Mouse (Mus musculus): ENCODE results near the gene Kitl.

The Kitl gene

DNA sequence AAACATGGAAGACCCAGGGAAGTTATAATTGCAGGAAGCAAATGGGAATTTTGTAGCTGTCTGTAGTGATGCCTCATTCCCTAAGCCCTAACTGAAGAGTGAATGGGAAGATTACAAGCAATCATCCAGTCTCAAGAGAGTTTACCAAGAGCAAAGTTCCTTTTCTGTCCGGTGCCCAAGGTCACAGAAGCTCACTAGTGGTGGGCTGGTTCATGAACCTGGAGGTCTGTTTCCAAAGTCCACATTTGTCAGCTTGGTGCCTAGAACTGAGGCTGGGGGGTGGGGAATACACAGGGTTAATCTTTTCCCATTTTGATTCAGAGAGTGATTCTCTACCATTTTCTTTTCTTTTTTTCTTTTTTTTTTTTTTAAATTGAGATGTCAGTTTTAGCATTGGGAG, 11.3 kb downstream of the Kitl start:
- DNase-seq (ENCODE audit: low read depth, low spot score) = no peak

DNA sequence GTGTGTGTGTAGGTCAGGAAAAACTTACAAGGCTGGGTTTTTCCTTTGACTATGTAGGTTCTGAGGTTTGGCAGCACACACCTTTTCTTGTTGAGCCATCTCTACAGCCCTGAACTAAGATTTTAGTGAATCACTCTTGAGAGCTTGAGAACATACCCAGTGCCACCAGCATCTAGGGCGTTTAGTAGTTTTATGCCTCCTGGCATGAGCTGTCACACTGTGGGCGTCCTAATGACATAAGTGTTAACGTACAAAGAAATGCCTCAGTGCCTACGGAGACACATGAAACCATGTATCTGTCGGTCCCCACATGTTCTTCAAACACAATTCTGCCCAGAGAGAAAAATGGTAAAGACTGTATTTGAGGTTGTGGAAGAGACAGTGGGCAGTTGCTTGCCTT, 15.0 kb downstream of the Kitl start:
- no peak for DNase-seq (ENCODE audit: low read depth, low spot score)

GRCm38 (mm10) chr10:100030980-100031516, 15.6 kb downstream of the Kitl start:
- DNase-seq (ENCODE audit: low read depth, low spot score) = no peak

GRCm38 (mm10) chr10:100031631-100032030, 16.2 kb downstream of the Kitl start:
- no peak for DNase-seq (ENCODE audit: low read depth, low spot score)

DNA sequence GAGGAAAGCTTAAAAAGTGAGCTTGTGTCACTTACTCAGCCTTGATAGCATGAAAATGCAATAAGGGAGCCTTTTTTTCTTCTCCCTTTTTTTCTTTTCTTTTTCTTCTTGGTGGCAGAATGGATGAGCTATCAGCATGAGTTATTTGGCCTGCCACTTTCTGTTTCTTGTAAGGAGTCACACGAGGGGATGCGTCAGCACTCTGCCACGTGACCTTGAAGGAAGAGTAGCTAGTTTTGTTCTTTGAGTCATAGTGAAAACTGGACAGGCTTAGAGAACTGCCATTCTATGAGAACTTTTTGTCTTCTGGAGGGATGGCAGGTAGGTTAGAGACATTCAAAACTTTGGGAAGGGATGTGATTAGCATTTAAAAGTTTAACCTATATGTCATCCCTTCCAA, 17.1 kb downstream of the Kitl start:
- no peak for DNase-seq (ENCODE audit: low read depth, low spot score)

DNA sequence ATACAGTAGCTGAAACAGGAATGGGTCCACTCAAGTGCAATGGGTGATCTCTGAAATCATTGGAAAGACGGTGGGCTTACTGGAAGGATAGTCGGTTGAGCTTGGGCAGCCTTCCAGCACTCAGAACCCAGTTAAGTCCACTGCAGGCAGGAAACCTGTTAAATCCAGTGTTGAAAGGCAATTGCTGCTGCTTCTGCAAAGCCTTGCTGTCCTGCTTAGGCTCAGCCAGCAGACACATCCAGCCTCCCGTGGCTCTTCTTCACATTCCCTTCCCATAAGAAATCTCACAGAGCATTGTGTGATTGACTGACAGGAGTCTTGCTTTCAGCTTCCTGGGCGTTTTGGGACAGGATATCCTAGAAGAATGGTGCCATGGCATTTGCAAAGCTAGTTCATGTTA, 20.6 kb downstream of the Kitl start:
- DNase-seq (ENCODE audit: low read depth, low spot score) = no peak

DNA sequence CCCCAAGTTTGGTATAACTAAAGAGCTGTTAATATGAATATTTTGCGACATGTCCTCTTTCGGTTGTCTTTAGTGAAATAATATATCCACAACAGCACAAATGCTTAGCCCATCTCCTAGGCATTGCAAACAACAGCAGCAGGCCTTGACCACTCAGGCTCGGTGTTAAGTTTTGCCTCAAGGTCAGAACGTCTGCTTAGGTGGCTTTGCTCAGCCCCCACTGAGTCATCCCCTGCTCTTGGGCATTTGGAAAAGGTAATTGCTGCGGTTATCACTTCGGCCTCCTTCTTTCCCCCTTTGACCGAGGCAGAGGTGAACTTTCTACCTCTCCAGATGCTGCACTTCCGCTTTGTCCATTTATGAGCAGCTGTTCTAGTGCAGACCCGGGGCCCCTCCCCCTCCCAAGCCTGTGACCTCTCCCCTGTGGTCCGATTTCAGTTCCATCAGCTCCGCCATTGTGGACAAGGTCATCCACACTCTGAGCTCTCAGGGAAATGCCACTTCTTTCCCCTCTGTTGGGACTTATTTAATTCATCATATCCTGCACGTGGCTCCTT, 23.0 kb downstream of the Kitl start:
- no peak for DNase-seq (ENCODE audit: low read depth, low spot score)

GRCm38 (mm10) chr10:100038994-100039393, 23.6 kb downstream of the Kitl start:
- no peak for DNase-seq (ENCODE audit: low read depth, low spot score)

- DNase-seq (ENCODE audit: low read depth, low spot score) = no peak
These were observed 28.3 kb downstream of the Kitl start for GRCm38 (mm10) chr10:100043748-100044147.

GRCm38 (mm10) chr10:100044153-100044552, 28.7 kb downstream of the Kitl start:
- no peak for DNase-seq (ENCODE audit: low read depth, low spot score)

DNA sequence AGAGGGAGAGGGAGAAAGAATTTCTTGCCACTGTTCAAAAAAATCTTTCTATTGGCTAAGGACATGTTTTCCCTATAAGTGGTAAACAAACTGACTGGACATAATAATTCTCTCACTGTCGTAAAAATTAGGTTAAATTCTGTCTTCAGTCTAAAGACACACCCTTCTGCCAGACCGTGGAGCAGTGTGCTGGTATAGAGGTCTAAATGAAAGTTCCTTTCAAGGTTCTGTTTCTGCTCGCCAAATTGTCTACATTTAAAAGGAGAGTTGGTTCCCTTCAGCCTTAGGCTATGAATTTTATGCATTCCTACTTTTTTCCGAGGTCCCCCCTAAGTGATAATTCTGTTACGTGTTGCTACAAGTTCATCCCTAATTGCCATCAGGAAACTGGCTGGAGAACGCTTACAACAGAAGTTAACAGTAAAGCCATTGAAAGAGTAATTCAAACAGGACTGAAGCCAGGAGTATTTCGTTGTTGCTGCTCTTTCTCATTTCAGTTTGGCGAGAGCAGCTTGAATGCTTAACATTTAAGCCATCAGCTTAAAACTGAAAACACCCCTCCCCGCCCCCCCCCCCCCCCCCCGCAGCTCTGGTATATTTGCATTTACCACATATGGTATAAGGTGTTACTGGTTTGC, 35.8 kb downstream of the Kitl start:
- no peak for DNase-seq (ENCODE audit: low read depth, low spot score)

GRCm38 (mm10) chr10:100052404-100052803, 37.0 kb downstream of the Kitl start:
- DNase-seq (ENCODE audit: low read depth, low spot score) = no peak

DNA sequence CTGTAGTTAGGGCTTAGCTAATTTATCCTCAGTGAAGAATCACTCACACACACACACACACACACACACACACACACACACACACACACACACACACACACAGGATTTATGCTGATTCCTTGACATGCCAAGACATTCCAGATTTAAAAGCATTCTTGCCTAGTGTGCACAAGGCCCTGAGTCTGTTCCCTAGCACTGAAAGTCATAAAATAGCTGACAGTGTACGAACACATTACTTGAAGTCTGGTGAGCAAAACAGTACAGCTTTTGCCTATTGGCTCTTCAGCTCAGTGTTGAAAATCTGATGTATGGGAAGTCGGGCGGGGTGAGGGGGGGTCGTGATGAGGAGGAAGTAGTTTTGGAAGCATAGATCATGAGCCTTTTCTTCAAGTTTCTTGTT, 37.5 kb downstream of the Kitl start:
- DNase-seq (ENCODE audit: low read depth, low spot score) = no peak

DNA sequence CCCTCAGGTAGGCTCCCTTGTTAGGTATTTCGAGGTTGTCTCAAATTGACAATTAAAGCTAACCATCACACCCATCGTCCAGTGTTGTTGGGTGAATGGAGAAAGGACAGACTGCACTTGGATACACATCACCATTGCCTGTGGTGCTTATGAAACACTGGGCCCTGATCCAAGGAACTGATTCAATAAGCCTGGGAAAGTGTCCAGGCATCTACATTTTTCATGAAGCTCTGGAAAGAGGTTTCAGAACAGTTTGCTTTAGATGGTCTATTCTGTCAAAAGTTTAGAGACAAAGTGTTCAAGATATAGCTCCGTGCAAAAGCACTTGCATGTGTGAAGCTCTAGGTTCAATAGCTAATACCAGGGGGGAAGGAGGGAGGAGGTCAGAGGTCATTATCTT, 38.6 kb downstream of the Kitl start:
- no peak for DNase-seq (ENCODE audit: low read depth, low spot score)

DNA sequence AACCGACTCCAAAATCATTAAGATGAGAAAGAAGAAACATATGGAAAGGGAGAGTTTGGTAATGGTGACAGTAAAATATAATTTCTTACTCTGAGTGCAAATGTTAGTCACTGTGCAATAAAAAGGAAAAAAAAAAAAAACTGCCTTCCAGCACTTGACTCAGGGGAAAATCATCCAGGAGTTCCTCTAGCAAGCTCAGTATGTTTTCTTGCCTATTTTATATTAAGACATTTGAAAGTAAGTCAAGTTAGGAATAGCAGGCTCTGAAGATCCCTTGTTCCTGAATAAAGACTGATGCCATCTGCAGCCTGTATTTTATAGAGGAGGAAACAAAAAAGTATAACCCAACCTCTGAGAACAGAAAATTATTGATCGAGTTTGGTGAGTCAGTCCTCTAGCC, 39.7 kb downstream of the Kitl start:
- no peak for DNase-seq (ENCODE audit: low read depth, low spot score)

GRCm38 (mm10) chr10:100057106-100057623, 41.7 kb downstream of the Kitl start:
- DNase-seq (ENCODE audit: low read depth, low spot score) = no peak

DNA sequence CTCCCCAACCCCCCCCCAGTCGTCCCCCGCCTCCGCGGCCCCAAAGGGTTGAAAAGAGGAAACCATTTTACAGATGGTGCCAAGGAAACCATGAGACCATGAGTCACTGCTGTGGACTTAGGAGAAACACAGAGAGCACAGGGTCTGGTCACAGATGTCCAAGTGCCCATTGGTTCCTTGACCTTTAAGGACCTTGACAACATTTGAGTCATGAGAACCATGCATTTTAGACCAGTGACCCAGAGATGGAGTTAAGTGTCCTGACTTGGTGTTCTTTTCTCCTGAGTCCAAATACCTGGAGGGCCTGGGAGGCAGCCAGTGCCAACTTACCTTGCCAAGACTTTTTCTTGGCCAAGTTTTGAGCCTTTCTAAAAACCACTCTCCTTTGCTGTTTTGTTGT, 43.9 kb downstream of the Kitl start:
- DNase-seq (ENCODE audit: low read depth, low spot score) = no peak

- no peak for DNase-seq (ENCODE audit: low read depth, low spot score)
These were observed 50.3 kb downstream of the Kitl start for GRCm38 (mm10) chr10:100065529-100066301.

- DNase-seq (ENCODE audit: low read depth, low spot score) = no peak
These were observed 50.9 kb downstream of the Kitl start for GRCm38 (mm10) chr10:100066374-100066773.

DNA sequence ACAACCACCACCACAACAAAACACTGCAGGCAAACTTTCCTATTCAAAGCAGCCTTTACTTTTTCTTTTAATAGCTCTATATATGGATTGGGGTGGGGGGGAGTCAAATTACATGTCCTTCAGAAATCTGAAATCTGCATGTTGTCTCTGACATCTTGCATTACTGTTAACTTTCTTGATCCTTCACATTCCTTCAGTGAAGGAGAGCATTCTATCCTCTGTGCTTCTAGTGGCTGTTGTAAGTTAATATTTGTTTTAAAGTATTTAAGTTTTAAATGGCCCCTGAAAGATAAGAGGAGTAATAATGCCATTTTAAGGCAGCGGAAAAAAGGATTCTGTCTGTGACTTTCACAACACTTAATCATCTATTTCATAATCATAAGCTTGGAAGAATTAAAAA, 57.2 kb downstream of the Kitl start:
- DNase-seq (ENCODE audit: low read depth, low spot score) = no peak

- no peak for DNase-seq (ENCODE audit: low read depth, low spot score)
These were observed 57.7 kb downstream of the Kitl start for GRCm38 (mm10) chr10:100073092-100073491.

DNA sequence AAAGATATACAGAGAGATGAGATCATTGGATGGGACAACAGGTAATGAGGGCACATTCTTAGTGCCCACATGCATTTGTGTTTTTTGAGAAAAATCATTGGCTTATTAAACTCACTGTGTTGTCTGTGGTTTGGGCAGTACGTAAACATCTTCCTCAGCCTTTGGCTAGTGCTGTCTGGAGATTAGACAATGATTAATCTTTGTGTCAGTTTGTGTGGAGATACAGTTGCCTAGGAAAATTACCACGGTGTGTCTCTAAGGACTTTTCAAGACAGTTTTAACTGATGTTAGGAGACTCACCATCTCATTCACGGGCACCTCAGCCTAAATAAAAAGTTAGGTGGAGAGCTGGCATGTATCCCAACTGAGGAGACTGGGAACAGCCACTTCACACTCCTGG, 85.7 kb downstream of the Kitl start:
- no peak for DNase-seq (ENCODE audit: low read depth, low spot score)

DNA sequence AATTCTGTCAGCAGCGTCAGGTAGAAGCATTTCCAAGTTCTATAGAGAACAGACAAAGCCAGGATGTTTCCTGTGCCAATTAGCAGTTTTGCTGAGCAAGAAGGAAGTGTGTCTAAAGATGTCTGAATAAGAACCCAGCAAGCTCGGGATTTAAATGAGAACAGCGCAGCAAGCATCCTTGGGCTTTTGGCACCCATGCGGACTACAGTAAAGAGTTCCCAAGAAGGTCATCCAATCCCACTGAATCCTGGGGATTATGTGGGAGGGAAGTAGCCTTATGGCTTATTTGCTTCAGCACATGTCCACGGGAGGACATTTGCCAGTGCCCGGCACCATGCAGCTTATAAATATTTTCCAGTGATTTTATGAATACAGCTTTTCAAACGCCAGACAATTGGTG, 95.8 kb downstream of the Kitl start:
- DNase-seq (ENCODE audit: low read depth, low spot score) = no peak

Measured in c-Kit-negative CD71-positive TER-119-positive erythroid progenitor cells, embryonic 14.5 days (primary cell).